Mouse (Mus musculus) forebrain, postnatal 0 days (tissue): ENCODE data around the gene Myo9b. TPM values are rescaled to one million over a fixed set of nuclear protein-coding genes. Genes with fewer than 3 reads are reported as not detected.
A peak's percentile ranks its signal among the peaks of the same experiment; 100 is the strongest.
"Not testable (repeated sequence)": the region's sequence is repeated elsewhere in the genome, so short reads cannot be mapped to it uniquely, and the experiment has no call there.

Source experiments
- ATAC-seq: fragments of 200-750 bp; cut with Nextera tagmentation; 2 replicates; pipeline ENCODE4 v1.8.0; 2017; ENCODE audit warnings: mild to moderate bottlenecking, moderate library complexity
- DNase-seq: peaks from one replicate; pipeline ENCODE4 v3.0.0-alpha.2; 2015
- H3K27ac ChIP-seq: fragments of 300-500 bp; sonication (generic); 2 replicates; pipeline ENCODE4 v1.5.1; 2014; ENCODE audit warnings: low read depth, mild to moderate bottlenecking, antibody characterized with exemption, low read length, moderate library complexity, mixed read lengths
- H3K27me3 ChIP-seq: fragments of 300-500 bp; sonication (generic); 2 replicates; pipeline ENCODE4 v1.6.1; 2014; ENCODE audit warnings: mild to moderate bottlenecking, low read length, mixed read lengths; ENCODE audit not compliant: insufficient read depth
- H3K36me3 ChIP-seq: fragments of 300-500 bp; sonication (generic); 2 replicates; pipeline ENCODE4 v1.6.1; 2014; ENCODE audit warnings: mild to moderate bottlenecking, moderate library complexity; ENCODE audit not compliant: insufficient read depth
- H3K4me1 ChIP-seq: fragments of 300-500 bp; sonication (generic); 2 replicates; pipeline ENCODE4 v1.6.1; 2014; ENCODE audit warnings: antibody characterized with exemption; ENCODE audit not compliant: insufficient read depth
- H3K4me2 ChIP-seq: fragments of 300-500 bp; sonication (generic); 2 replicates; pipeline ENCODE4 v1.6.1; 2014; ENCODE audit warnings: low read depth, mild to moderate bottlenecking, moderate library complexity
- H3K4me3 ChIP-seq: fragments of 300-500 bp; sonication (generic); 2 replicates; pipeline ENCODE4 v1.5.1; 2014; ENCODE audit warnings: low read depth, low read length, mixed read lengths
- H3K9ac ChIP-seq: fragments of 300-500 bp; sonication (generic); 2 replicates; pipeline ENCODE4 v1.6.1; 2014; ENCODE audit warnings: mild to moderate bottlenecking
- H3K9me3 ChIP-seq: fragments of 300-500 bp; sonication (generic); 2 replicates; pipeline ENCODE4 v1.6.1; 2016; ENCODE audit warnings: low read length
- CTCF ChIP-seq: sonication (generic); IDR thresholded peaks from 2 replicates; pipeline ENCODE4 v1.5.1; 2016; ENCODE audit warnings: antibody characterized with exemption, control low read depth, low read depth
- WGBS: fragments of 180-500 bp; shearing (Covaris S2); extraction: QIAGEN DNeasy Blood & Tissue Kit; methylation state at CpG from one replicate; pipeline ENCODE4 v1.1.7; 2014; 5-methylcytosine and 5-hydroxymethylcytosine counted together
- polyA plus RNA-seq: library from polyadenylated mRNA; unstranded; fragments of >200 nt; fragmentation: Nextera tagmentation; extraction: Ambion mirVana; gene quantifications from 2 replicates; pipeline ENCODE4 v1.2.1, GENCODE M21; 2015
- total RNA-seq: library from RNA; depleted of rRNA; stranded (reverse); fragments of >200 nt; gene quantifications from 2 replicates; pipeline ENCODE4 v1.2.3, GENCODE M21; 2014

The Myo9b gene
- total and polyA plus RNA-seq, 2 experiments from 2014 or later = 6.5 to 31.4 TPM

DNA sequence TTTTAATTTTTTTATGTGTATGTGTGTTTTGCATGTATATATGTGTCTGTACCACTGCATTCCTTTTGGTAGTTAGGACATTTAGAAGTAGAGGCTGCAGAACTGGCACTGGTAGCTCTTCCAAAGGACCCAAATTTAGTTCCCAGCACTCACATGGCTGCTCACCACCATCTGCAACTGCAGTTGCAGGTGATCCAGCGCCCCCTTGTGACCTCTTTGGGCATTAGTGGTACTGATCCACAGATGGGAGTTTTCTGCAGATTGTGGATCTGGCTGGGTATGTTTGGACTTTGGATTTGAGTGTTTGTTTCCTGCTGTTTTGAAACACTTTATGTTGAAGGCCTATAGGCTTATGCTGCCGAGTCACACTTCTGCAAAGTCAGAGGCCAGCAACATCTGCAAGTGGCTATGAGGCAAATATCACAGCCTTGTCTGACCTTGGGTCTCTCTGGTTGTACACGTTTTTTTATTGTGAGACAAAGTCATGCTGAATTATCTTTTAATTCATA, 16.0 kb downstream of the Myo9b start:
- 60% methylated on average over 3 of the region's 3 CpGs for WGBS
- Histone ChIP-seq H3K9ac (no peak overlapping the region), H3K27me3 (no peaks in the 10 kb centered on the region), H3K4me2 (no peak overlapping the region), H3K4me3 (no peak overlapping the region), H3K9me3 (no peaks in the 10 kb centered on the region), H3K4me1 (no peaks in the 10 kb centered on the region), H3K27ac (no peak overlapping the region), H3K36me3 (peaks cover 22% of the 10 kb centered on the region)
- ATAC-seq (no peak), DNase-seq (no peak)
- TF ChIP-seq CTCF = 0 out of 2 replicates have a peak, but pooled peaks have one; percentile 13

DNA sequence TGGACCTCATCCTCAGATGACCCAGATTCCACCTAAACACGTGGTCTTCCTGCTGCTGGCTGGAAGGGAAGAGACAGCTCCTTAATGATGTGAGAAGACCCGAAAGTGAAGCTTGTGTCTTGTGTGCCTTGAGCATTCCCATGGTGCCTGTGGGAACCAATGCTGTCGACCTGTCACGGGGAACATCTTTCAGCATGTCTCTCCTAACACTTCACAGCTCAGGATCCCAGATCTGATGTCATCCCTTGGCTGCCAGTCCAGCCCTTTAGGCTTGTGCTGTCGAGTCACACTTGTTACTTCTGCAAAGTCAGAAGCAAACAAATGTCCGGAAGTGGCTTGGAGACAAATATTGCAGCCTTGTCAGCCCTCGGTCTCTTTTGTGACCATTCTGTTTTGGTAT, 16.6 kb downstream of the Myo9b start:
- ATAC-seq (no peak), DNase-seq (no peak)
- Histone ChIP-seq H3K4me2 (no peak overlapping the region), H3K9ac (no peak overlapping the region), H3K27me3 (no peaks in the 10 kb centered on the region), H3K36me3 (peaks cover 22% of the 10 kb centered on the region), H3K4me3 (no peak overlapping the region), H3K4me1 (no peaks in the 10 kb centered on the region), H3K27ac (no peak overlapping the region), H3K9me3 (no peaks in the 10 kb centered on the region)
- no peak for TF ChIP-seq CTCF
- WGBS = 81% methylated on average over 7 of the region's 7 CpGs

DNA sequence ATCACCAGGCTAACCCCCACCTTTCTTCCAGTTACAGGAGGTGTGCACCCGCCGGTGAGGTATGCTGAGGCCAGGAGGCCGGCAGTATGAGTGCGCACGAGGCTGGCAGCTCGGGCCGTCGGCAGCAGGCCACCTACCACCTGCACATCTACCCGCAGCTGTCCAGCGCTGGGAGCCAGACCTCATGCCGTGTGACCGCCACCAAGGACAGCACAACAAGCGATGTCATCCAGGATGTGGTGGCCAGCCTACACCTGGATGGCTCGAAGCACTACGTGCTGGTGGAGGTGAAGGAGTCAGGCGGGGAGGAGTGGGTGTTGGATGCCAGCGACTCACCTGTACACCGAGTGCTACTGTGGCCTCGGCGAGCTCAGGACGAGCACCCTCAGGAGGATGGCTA, 17.7 kb downstream of the Myo9b start:
- Histone ChIP-seq H3K4me2 (no peak overlapping the region), H3K27me3 (no peaks in the 10 kb centered on the region), H3K36me3 (peaks cover 27% of the 10 kb centered on the region), H3K27ac (no peak overlapping the region), H3K4me3 (no peak overlapping the region), H3K9ac (no peak overlapping the region), H3K9me3 (no peaks in the 10 kb centered on the region), H3K4me1 (no peaks in the 10 kb centered on the region)
- 97% methylated on average over 21 of the region's 21 CpGs for WGBS
- no peak for TF ChIP-seq CTCF
- ATAC-seq = no peak
- no peak for DNase-seq

DNA sequence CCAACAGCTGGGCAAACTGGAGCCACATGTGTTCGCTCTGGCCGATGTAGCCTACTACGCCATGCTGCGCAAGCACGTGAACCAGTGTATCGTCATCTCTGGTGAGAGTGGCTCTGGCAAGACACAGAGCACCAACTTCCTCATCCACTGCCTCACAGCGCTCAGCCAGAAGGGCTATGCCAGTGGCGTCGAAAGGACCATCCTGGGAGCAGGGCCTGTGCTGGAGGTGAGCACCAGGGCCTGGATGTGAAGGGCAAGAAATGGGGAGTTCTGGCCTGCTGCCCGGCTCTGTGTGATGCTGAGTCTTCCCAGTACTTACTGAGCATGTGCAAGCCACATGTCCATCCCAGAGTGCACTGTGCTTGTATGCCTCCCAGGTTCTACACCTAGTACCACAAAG, 18.4 kb downstream of the Myo9b start:
- no peak for TF ChIP-seq CTCF
- H3K9ac ChIP-seq = no peak overlapping the region
- H3K27me3 ChIP-seq = no peaks in the 10 kb centered on the region
- 95% methylated on average over 10 of the region's 10 CpGs for WGBS
- ATAC-seq (no peak), DNase-seq (no peak)
- H3K4me3 ChIP-seq = no peak overlapping the region
- H3K27ac ChIP-seq = no peak overlapping the region
- no peaks in the 10 kb centered on the region for H3K4me1 ChIP-seq
- no peak overlapping the region for H3K4me2 ChIP-seq
- H3K36me3 ChIP-seq = peaks cover 27% of the 10 kb centered on the region
- H3K9me3 ChIP-seq = no peaks in the 10 kb centered on the region

GRCm38 (mm10) chr8:71291351-71291750, 18.8 kb downstream of the Myo9b start:
- H3K36me3 ChIP-seq = peaks cover 27% of the 10 kb centered on the region
- ATAC-seq (no peak), DNase-seq (no peak)
- no peak for TF ChIP-seq CTCF
- no peak overlapping the region for H3K4me3 ChIP-seq
- no peaks in the 10 kb centered on the region for H3K4me1 ChIP-seq
- H3K9ac ChIP-seq = no peak overlapping the region
- H3K9me3 ChIP-seq = no peaks in the 10 kb centered on the region
- H3K27ac ChIP-seq = no peak overlapping the region
- H3K27me3 ChIP-seq = no peaks in the 10 kb centered on the region
- H3K4me2 ChIP-seq = no peak overlapping the region
- WGBS = 97% methylated on average over 6 of the region's 6 CpGs

DNA sequence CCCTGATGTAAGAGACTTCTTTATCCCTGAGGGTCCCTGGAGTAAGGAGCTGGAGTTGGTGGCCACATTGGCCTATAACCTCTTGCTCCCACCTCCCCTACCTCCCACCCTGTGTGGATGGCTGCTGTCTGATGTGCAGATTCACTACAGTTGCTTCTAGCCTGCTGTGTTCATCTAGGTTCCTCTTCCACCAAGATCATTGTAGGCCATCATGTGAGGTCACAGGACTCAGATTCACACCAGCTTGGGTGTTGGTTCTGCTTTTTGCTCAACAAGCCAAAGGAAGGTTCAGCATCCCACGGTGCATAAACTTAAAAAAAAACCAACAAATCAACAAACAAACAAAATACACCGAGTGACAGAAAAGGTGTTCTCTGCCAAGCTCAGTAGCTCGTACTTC, 21.4 kb downstream of the Myo9b start:
- H3K27ac ChIP-seq, H3K9ac ChIP-seq, H3K4me2 ChIP-seq, H3K27me3 ChIP-seq, H3K4me3 ChIP-seq, H3K4me1 ChIP-seq, H3K9me3 ChIP-seq, ATAC-seq, DNase-seq: not testable (repeated sequence)
- 87% methylated on average over 3 of the region's 3 CpGs for WGBS
- peaks cover 38% of the 10 kb centered on the region for H3K36me3 ChIP-seq

DNA sequence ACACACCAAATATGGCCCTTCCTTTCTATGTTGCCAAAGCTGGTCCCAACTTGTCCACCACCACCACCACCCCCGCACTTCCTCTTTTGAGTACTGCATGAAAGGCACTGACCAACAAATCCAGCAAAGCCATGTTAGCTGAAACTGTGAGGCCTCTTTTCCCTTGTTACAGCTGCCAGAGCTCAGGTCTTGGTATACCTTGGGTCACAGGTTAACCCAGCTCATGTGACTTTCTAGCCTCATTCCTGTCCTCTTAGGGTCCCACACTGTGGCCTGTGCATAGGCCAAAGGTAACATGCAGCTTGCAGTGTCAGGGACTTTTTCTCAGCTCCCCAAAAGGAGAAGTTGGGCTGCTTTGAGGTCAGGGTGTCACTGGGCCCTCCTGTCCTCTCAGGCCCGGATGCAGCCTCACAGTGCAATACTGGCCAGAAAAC, 23.7 kb downstream of the Myo9b start:
- Histone ChIP-seq H3K27ac (no peak overlapping the region), H3K36me3 (peaks cover 19% of the 10 kb centered on the region), H3K9ac (no peak overlapping the region), H3K4me1 (no peaks in the 10 kb centered on the region), H3K27me3 (no peaks in the 10 kb centered on the region), H3K4me3 (no peak overlapping the region), H3K9me3 (no peaks in the 10 kb centered on the region), H3K4me2 (no peak overlapping the region)
- TF ChIP-seq CTCF = no peak
- no peak for ATAC-seq
- no peak for DNase-seq
- 90% methylated on average over 2 of the region's 2 CpGs for WGBS
